Comparison of ENCODE assay signal across 8 mouse cellular contexts in the genomic region with DNA sequence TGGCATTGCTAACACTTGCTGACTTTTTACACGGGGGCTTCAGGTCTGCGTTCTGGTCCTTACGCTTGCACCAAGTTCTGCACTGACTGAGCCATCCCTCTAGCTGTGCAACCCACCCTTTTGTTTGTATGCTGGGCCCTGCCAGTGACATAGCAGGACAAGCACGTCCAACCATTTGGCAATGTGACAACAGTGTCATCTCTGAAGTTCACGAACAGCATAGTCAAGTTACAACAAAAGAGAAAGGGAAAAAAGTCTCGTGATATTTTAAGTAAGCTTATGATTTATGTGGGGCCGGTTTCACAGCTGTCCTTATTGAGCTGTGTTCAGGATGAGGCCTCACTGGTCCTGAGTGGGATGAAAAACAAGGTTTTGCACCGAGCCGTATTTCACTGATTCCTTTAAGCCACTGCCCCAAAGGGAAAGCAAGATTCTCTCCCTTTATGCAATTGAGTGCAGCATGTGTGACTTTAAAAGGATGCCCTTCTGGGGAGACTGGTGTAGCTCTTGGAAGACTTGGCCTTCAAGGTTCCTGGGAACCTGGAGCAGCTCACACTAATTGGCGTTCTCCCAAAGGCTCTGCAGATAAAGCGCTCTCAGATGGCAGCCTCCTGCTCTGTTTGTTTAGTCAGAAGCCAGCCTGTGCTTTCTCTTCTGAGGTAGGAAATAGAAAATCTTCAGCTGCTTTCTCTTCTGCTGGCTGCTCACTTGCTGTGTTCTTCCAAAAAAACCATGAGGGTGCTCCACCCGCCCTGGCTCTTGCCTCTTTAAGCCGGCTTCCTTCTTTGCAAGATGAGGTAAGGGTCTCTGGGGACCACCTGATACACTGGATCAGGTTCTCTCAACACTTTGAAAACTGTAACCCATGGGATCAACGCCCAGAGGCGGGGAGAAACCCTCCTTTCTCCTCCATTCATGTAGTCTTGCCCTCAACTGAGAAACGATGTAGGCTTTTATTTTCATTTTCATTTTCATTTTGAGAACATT. TPM values are rescaled to one million over a fixed set of nuclear protein-coding genes. Genes with fewer than 3 reads are reported as not detected.
DNase-seq lines count a peak whose midpoint lies in the region; ATAC-seq lines count a peak whose summit lies in the region.

No protein-coding gene starts in this region.

- DNase-seq in kidney, postnatal 36 days = no peak
- peak; percentile 31 for DNase-seq in NIH3T3 (ENCODE audit: low read depth)
- DNase-seq in cerebellum, postnatal 25 days = peak; percentile 78 to 80
- DNase-seq in heart, postnatal 14 days = peak; percentile 20 to 50
- DNase-seq in left cerebral cortex, postnatal 4 days = peak; percentile 38
- peak; percentile 46 for DNase-seq in right cerebral cortex, postnatal 25 days
- no peak for DNase-seq in urinary bladder, postnatal 25 days (ENCODE audit: low spot score)

- no peak overlapping the region for H3K4me3 ChIP-seq in kidney, embryonic 16.5 days (ENCODE audit: low read length)

- intact Hi-C loops in heart, postnatal 14 days (cut with DNase I) = no loop called here
- intact Hi-C loops in left cerebral cortex, postnatal 4 days (cut with DNase I) = no loop called here

- H3K27me3 ChIP-seq in kidney, embryonic 16.5 days (ENCODE audit: insufficient read depth, low read length) = no peaks in the 10 kb centered on the region

- no peaks in the 10 kb centered on the region for H3K36me3 ChIP-seq in kidney, embryonic 16.5 days (ENCODE audit: insufficient read depth, low read length)

- 60% methylated on average over 16 of the region's 16 CpGs for WGBS in kidney, embryonic 16.5 days

- no peak for ATAC-seq in kidney, embryonic 16.5 days (ENCODE audit: low FRiP score, low TSS enrichment)

- no peak overlapping the region for H3K9ac ChIP-seq in kidney, embryonic 16.5 days (replicated peaks; ENCODE audit: low read length)

- H3K27ac ChIP-seq in kidney, embryonic 16.5 days (ENCODE audit: low read length) = 0 out of 2 replicates have a peak overlapping the region, but pooled peaks have one; percentile 25

- H3K9me3 ChIP-seq in kidney, embryonic 16.5 days (ENCODE audit: low read length) = no peaks in the 10 kb centered on the region

- peaks cover 10% of the 10 kb centered on the region for H3K4me1 ChIP-seq in kidney, embryonic 16.5 days (ENCODE audit: insufficient read depth, low read length)

- H3K4me2 ChIP-seq in kidney, embryonic 16.5 days (replicated peaks; ENCODE audit: low read depth, low read length) = no peak overlapping the region

RNA-seq across cellular contexts. Expression of a gene that starts 34.5 kb away (rescaled TPM):
- 0.86 and 1.7 TPM in 2 replicates for polyA plus RNA-seq in kidney, embryonic 16.5 days (2015; fragmentation: Nextera tagmentation; extraction: Ambion mirVana)
- total RNA-seq in heart, postnatal 14 days (2021) = not detected
- 1 to 10 TPM; 1.3 to 2.6 TPM for total RNA-seq in left cerebral cortex, postnatal 4 days (2021)

RNA-seq across cellular contexts. Expression of a gene that starts 35.3 kb away (rescaled TPM):
- polyA plus RNA-seq in kidney, embryonic 16.5 days (2015; fragmentation: Nextera tagmentation; extraction: Ambion mirVana) = 2.3 TPM in 2 replicates
- 1 to 10 TPM; 3.4 to 3.6 TPM for total RNA-seq in heart, postnatal 14 days (2021)
- total RNA-seq in left cerebral cortex, postnatal 4 days (2021) = 100 to 1,000 TPM; 122 to 129 TPM

Comparison
In these comparisons a context has a peak if more than half of its experiments do, and no peak if none do; other contexts are left out.
1. DNase-seq: peak in NIH3T3 (single experiment), cerebellum, postnatal 25 days (2 of 2), heart, postnatal 14 days (2 of 2), left cerebral cortex, postnatal 4 days (single experiment) and right cerebral cortex, postnatal 25 days (single experiment); none in kidney, postnatal 36 days (0 of 2) and urinary bladder, postnatal 25 days (single experiment).
2. RNA of a gene that starts 35.3 kb away (total RNA-seq): 122 to 129 TPM in left cerebral cortex, postnatal 4 days; 3.4 to 3.6 TPM in heart, postnatal 14 days; every median in the first group is over 10 times any median in the second.